Mouse (Mus musculus) embryonic fibroblast, embryonic 13.5 days (primary cell): ENCODE results near the gene 1110051M20Rik.

Experiments used
- CTCF ChIP-seq: IDR thresholded peaks from 2 replicates; pipeline ENCODE4 v1.5.1; 2011; ENCODE audit warnings: mild to moderate bottlenecking, control low read depth, low read length, moderate library complexity, borderline replicate concordance; ENCODE audit not compliant: insufficient read depth
- POLR2A ChIP-seq: IDR thresholded peaks from 2 replicates; pipeline ENCODE4 v1.6.1; 2011; ENCODE audit warnings: low read depth, mild to moderate bottlenecking, control low read depth, low read length, moderate library complexity

DNA sequence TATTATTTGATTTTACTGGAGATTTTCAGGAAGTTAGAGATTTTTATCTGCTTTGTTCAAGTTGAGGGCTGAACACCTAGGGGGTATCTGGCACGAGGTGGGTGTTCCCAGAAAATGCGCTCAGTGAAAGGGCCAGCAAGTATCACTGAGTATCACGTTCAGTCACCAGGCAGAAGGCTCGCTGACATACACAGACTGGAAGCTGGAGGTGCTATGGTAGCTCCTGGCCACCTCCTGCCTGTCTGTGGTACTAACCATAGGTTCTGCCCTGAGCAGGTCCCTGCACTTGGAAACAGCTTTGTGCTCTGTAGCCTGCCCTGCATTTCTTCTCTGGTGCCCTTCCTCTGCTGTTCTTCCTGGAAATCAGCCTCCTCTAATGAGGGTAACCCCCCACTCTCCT, 192.0 kb downstream of the 1110051M20Rik start:
- TF ChIP-seq POLR2A (no peak), CTCF (no peak)
